Mouse (Mus musculus) forebrain, postnatal 0 days (tissue): ENCODE results near the gene Ccnt1. TPM values are rescaled to one million over a fixed set of nuclear protein-coding genes. Genes with fewer than 3 reads are reported as not detected.

ENCODE experiments used
- ATAC-seq: fragments of 200-750 bp; cut with Nextera tagmentation; 2 replicates; pipeline ENCODE4 v1.8.0; 2017; ENCODE audit warnings: mild to moderate bottlenecking, moderate library complexity
- DNase-seq: peaks from one replicate; pipeline ENCODE4 v3.0.0-alpha.2; 2015
- H3K27ac ChIP-seq: fragments of 300-500 bp; sonication (generic); 2 replicates; pipeline ENCODE4 v1.5.1; 2014; ENCODE audit warnings: low read depth, mild to moderate bottlenecking, antibody characterized with exemption, low read length, moderate library complexity, mixed read lengths
- H3K27me3 ChIP-seq: fragments of 300-500 bp; sonication (generic); 2 replicates; pipeline ENCODE4 v1.6.1; 2014; ENCODE audit warnings: mild to moderate bottlenecking, low read length, mixed read lengths; ENCODE audit not compliant: insufficient read depth
- H3K36me3 ChIP-seq: fragments of 300-500 bp; sonication (generic); 2 replicates; pipeline ENCODE4 v1.6.1; 2014; ENCODE audit warnings: mild to moderate bottlenecking, moderate library complexity; ENCODE audit not compliant: insufficient read depth
- H3K4me1 ChIP-seq: fragments of 300-500 bp; sonication (generic); 2 replicates; pipeline ENCODE4 v1.6.1; 2014; ENCODE audit warnings: antibody characterized with exemption; ENCODE audit not compliant: insufficient read depth
- H3K4me2 ChIP-seq: fragments of 300-500 bp; sonication (generic); 2 replicates; pipeline ENCODE4 v1.6.1; 2014; ENCODE audit warnings: low read depth, mild to moderate bottlenecking, moderate library complexity
- H3K4me3 ChIP-seq: fragments of 300-500 bp; sonication (generic); 2 replicates; pipeline ENCODE4 v1.5.1; 2014; ENCODE audit warnings: low read depth, low read length, mixed read lengths
- H3K9ac ChIP-seq: fragments of 300-500 bp; sonication (generic); 2 replicates; pipeline ENCODE4 v1.6.1; 2014; ENCODE audit warnings: mild to moderate bottlenecking
- H3K9me3 ChIP-seq: fragments of 300-500 bp; sonication (generic); 2 replicates; pipeline ENCODE4 v1.6.1; 2016; ENCODE audit warnings: low read length
- CTCF ChIP-seq: sonication (generic); IDR thresholded peaks from 2 replicates; pipeline ENCODE4 v1.5.1; 2016; ENCODE audit warnings: antibody characterized with exemption, control low read depth, low read depth
- WGBS: fragments of 180-500 bp; shearing (Covaris S2); extraction: QIAGEN DNeasy Blood & Tissue Kit; methylation state at CpG from one replicate; pipeline ENCODE4 v1.1.7; 2014; 5-methylcytosine and 5-hydroxymethylcytosine counted together
- polyA plus RNA-seq: library from polyadenylated mRNA; unstranded; fragments of >200 nt; fragmentation: Nextera tagmentation; extraction: Ambion mirVana; gene quantifications from 2 replicates; pipeline ENCODE4 v1.2.1, GENCODE M21; 2015
- total RNA-seq: library from RNA; depleted of rRNA; stranded (reverse); fragments of >200 nt; gene quantifications from 2 replicates; pipeline ENCODE4 v1.2.3, GENCODE M21; 2014

Gene Ccnt1
- total and polyA plus RNA-seq, 2 experiments from 2014 or later: 47.0 to 52.0 TPM

DNA sequence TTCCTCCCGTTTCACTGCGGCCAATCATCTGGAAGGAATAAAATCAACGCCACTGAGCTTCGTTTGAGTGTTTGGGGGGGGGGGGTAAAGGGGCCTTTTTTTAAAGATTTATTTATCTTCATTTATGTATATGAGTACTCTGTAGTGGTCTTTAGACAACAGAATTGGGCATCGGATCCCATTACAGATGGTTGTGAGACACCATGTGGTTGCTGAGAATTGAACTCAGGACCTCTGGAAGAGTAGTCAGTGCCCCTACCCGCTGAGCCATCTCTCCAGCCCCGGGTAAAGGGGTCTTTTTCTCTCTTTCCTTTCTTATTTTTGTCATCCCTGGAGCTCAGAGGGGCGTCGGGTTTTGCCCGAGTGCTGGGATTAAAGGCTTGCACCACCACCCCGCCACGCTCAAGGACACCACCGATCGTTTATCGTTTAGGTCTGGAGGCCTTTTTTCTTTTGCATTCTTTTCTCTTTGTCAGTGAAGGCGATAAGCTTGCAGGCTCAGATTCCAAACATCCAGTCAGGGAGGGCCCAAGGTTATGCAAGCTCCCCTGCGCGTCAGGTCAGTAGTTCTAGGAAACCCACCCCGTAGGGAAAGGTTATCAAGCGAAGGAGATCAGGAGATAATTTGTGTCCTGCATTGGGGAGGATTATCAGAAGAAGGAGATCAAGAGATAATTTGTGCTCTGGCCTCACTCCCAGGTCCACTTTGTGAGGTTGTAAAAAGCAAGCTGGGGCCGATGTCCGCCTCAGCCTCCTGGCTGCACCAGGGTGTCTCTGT, 2.3 kb downstream of the Ccnt1 start:
- Histone ChIP-seq H3K4me1 (peaks cover 13% of the 10 kb centered on the region), H3K4me2 (peak overlapping the region; percentile 57), H3K9me3 (no peaks in the 10 kb centered on the region), H3K9ac (peak overlapping the region; percentile 85), H3K36me3 (no peaks in the 10 kb centered on the region), H3K4me3 (peak overlapping the region; percentile 56), H3K27ac (peak overlapping the region; percentile 96), H3K27me3 (no peaks in the 10 kb centered on the region)
- 9% methylated on average over 22 of the region's 22 CpGs for WGBS
- peak; percentile 6; the same call in 1 of the 2 replicates for ATAC-seq
- DNase-seq: no peak
- no peak for TF ChIP-seq CTCF

DNA sequence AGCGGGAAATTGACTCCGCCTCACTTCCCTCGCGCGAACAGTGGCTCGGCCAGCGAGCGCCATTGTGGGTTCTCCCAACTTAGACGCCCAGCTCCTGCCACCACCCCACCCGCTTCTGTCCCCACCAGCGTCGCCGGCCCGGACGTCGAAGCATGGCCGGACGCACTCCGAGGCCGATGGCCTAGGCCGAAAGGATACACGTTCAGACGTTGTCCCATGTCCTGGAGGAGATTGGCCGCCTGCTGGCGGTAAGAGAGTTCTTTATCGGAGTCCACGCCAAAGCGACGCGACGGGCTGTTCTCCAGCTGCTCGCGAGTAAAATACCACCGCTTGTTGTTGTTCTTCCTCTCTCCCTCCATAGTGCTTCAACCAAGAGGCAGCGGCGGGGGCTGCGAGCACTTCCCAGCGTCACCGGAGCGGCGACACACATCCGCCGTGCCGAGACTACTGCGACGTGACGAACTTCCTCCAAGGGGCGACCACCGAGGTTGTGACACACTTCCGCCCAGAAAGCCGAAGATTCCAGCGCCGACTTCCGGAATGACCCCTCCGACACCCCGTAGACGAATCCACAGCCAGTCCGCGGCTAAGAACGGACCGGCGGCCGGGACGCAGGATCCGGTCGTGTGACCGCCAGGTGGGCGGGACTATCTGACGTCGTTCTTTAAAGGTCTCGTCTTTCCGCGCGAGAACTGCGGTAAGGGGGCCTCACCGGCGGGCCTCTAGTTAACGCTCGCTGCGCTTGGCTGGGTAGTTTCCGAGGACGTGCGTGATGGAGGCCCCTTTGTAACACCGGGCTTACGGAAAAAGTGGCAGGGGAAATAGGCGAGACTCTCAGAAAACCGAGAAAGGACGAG, 3.2 kb downstream of the Ccnt1 start:
- H3K4me1 ChIP-seq: peaks cover 13% of the 10 kb centered on the region
- no peaks in the 10 kb centered on the region for H3K36me3 ChIP-seq
- no peaks in the 10 kb centered on the region for H3K9me3 ChIP-seq
- under 1% methylated on average over 88 of the region's 88 CpGs for WGBS
- peak overlapping the region; percentile 96 for H3K27ac ChIP-seq
- TF ChIP-seq CTCF: peak; percentile 52
- H3K27me3 ChIP-seq: no peaks in the 10 kb centered on the region
- peak overlapping the region; percentile 87 for H3K9ac ChIP-seq
- peak; percentile 97 for ATAC-seq
- peak overlapping the region; percentile 82 for H3K4me2 ChIP-seq
- peak overlapping the region; percentile 56 for H3K4me3 ChIP-seq
- DNase-seq: peak; percentile 100

DNA sequence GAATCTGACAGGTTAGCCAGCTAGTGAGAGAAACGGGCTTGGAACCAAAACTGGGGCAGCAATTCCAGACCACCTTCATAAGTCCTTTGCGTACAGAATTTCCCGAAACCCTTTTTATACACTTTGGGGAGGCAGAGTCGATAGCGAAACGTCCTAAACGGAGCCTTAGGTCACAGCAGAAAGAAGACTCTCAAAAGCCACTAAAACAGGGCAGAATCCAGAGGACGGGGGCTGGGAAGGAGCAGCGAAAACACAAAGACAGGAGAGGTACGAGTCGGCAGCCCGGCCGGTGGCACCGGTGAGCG, 3.8 kb downstream of the Ccnt1 start:
- peak overlapping the region; percentile 95 for H3K27ac ChIP-seq
- no peaks in the 10 kb centered on the region for H3K27me3 ChIP-seq
- no peak for TF ChIP-seq CTCF
- no peaks in the 10 kb centered on the region for H3K36me3 ChIP-seq
- H3K4me3 ChIP-seq: peak overlapping the region; percentile 56
- no peak for ATAC-seq
- WGBS: under 1% methylated on average over 15 of the region's 15 CpGs
- peak overlapping the region; percentile 82 for H3K4me2 ChIP-seq
- no peaks in the 10 kb centered on the region for H3K9me3 ChIP-seq
- peaks cover 13% of the 10 kb centered on the region for H3K4me1 ChIP-seq
- DNase-seq: no peak
- peak overlapping the region; percentile 87 for H3K9ac ChIP-seq

DNA sequence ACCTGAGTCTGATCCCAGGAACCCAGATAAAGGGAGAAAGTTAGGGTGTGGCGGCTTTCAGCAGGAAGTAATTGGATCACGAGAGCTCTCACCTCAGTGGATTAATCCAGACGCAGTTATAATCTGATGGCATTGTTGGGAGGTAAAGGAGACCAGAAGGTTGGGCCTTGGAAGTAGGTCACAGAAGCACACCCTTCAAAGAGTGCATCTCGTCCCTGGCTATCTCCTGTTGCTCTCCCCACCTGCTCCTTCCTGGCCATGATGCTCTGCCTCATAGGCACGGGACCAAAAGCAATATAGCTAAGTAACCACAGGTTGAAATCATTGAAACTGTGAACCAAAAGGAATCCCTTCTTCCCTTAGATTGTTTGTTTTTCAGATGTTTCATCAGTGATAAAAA, 13.5 kb downstream of the Ccnt1 start:
- WGBS: 93% methylated on average over 5 of the region's 5 CpGs
- H3K4me2 ChIP-seq: no peak overlapping the region
- ATAC-seq (no peak), DNase-seq (no peak)
- no peaks in the 10 kb centered on the region for H3K9me3 ChIP-seq
- no peaks in the 10 kb centered on the region for H3K27me3 ChIP-seq
- H3K27ac ChIP-seq: no peak overlapping the region
- TF ChIP-seq CTCF: no peak
- peaks cover 50% of the 10 kb centered on the region for H3K36me3 ChIP-seq
- no peak overlapping the region for H3K9ac ChIP-seq
- H3K4me3 ChIP-seq: no peak overlapping the region
- no peaks in the 10 kb centered on the region for H3K4me1 ChIP-seq

DNA sequence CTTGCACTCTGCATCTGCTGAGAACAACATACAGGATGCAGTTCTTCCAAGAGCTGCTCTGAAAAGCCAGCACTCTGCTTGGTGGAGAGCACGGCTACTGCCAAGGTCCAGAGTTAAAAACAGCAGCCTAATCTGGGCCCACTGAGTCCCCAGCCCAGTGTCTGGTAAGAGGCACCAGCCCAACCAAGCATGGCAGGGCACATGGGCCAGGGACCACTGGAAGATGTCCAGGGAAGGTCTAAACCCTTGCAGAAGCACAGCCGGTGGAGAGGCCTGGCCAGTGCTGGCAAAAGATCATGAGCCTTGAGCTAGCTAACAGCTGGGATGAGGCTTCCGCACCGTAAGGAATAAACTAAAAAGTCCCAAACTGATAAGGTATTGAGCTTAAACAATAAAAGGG, 14.8 kb downstream of the Ccnt1 start:
- no peaks in the 10 kb centered on the region for H3K4me1 ChIP-seq
- no peak overlapping the region for H3K4me2 ChIP-seq
- no peak overlapping the region for H3K9ac ChIP-seq
- WGBS: 89% methylated on average over 4 of the region's 4 CpGs
- no peak overlapping the region for H3K27ac ChIP-seq
- ATAC-seq (no peak), DNase-seq (no peak)
- no peak overlapping the region for H3K4me3 ChIP-seq
- TF ChIP-seq CTCF: no peak
- H3K9me3 ChIP-seq: no peaks in the 10 kb centered on the region
- H3K36me3 ChIP-seq: peaks cover 58% of the 10 kb centered on the region
- H3K27me3 ChIP-seq: no peaks in the 10 kb centered on the region

DNA sequence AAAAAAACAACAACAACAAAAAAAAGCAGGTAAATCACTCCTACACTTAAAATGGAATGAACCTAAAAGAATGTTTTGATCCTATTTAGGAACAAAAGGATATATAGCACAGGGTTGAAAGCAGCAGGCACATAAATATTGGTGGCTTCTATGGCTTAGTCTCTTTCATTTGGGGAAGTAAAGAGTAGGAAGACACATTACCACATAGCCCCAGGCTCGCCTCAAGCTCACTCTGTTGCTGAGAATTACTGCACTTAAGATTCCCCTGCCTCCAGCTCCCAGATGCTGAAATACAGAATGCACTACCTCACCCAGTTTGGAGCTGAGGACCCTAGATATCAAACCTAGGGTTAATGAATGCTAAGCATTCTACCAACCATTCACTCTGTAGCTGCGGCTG, 18.0 kb downstream of the Ccnt1 start:
- TF ChIP-seq CTCF: no peak
- Histone ChIP-seq H3K27me3 (no peaks in the 10 kb centered on the region), H3K4me2 (no peak overlapping the region), H3K9me3 (no peaks in the 10 kb centered on the region), H3K9ac (no peak overlapping the region), H3K4me3 (no peak overlapping the region), H3K4me1 (no peaks in the 10 kb centered on the region), H3K27ac (no peak overlapping the region), H3K36me3 (peaks cover 50% of the 10 kb centered on the region)
- WGBS: 94% methylated on average over 2 of the region's 2 CpGs
- ATAC-seq: no peak
- DNase-seq: no peak

DNA sequence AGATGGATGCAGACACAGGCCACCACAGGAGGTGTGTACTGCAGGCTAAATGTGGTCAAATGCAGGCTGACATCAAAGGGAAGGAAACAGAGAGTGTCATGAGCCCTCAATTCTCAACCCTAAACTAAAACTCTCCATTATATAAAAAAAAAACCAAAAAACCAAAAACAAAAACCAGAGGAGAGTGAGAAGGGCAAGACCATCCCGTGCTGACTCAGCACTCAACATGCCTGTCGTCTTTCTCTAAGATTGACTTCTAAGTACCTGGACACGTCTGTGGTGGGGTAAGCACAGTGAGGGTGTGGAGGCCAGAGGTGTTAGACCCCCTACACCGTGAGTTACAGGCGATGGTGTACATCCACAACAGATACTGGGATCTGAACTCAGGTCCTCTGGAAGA, 23.9 kb downstream of the Ccnt1 start:
- Histone ChIP-seq H3K4me1 (no peaks in the 10 kb centered on the region), H3K4me3 (no peak overlapping the region), H3K36me3 (peaks cover 69% of the 10 kb centered on the region), H3K27ac (no peak overlapping the region), H3K9me3 (no peaks in the 10 kb centered on the region), H3K9ac (no peak overlapping the region), H3K4me2 (no peak overlapping the region), H3K27me3 (no peaks in the 10 kb centered on the region)
- ATAC-seq (no peak), DNase-seq (no peak)
- TF ChIP-seq CTCF: no peak
- 91% methylated on average over 5 of the region's 5 CpGs for WGBS
